Mouse (Mus musculus): ENCODE measurements around the gene 1600014C23Rik. TPM values are rescaled to one million over a fixed set of nuclear protein-coding genes. Genes with fewer than 3 reads are reported as not detected.

The 1600014C23Rik gene
- not detected in 2 replicates for polyA plus RNA-seq (2015; fragmentation: Nextera tagmentation; extraction: Ambion mirVana)

DNA sequence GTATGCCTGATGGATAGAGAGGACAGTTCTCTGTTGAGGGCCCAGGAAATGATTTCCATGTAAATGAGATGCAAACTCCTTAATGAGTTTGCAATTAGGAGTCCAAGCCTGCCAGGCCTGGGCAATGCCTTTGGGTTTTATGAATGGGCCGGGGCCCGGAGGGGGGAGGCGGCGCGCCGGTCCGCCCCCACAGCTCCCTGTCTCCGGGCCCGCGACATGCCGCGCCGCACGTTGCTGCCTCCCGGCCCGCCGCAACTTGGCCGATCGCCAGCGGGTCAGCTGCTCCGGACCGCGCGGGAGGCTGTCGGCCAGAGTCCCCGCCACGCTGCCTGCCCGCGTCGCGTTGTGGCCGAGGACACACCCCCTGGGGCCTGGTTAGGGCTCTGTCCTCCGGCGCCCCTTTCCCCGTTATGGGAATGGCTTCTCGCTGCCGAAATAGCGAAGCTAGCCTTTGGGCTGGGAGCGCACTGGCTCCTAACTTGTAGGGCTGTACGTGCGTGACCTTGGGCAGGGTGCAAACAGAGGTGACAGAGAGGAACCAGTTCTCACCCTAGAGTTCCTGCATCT is at the start of gene 1600014C23Rik:
TSS of gene 1600014C23Rik (minus strand) at position 110 of the 567 bp plus-strand sequence.

DNA sequence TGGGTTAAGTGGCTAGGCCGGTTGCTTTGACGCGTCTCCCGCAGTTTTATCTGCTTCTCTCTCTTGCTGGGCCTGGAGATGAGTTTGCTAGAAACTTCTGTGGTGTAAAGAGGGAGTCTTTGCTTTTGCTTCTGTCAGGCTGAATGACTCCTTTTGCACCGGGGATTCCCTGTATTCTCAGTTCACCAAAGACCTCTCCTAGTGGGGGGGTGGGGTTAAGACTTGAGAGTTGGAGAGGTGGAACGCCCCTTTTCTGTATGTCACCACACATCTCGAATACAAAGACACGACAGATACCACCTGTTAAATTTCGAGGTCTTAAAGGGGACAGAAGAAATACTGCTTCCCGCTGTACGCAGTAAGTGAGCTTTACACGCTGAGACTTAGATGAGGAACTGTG is 46.9 kb downstream of the 1600014C23Rik start, which contains the start of gene Tmem63b:
TSS of gene Tmem63b (minus strand) at position 190 of the 400 bp plus-strand sequence.

DNA sequence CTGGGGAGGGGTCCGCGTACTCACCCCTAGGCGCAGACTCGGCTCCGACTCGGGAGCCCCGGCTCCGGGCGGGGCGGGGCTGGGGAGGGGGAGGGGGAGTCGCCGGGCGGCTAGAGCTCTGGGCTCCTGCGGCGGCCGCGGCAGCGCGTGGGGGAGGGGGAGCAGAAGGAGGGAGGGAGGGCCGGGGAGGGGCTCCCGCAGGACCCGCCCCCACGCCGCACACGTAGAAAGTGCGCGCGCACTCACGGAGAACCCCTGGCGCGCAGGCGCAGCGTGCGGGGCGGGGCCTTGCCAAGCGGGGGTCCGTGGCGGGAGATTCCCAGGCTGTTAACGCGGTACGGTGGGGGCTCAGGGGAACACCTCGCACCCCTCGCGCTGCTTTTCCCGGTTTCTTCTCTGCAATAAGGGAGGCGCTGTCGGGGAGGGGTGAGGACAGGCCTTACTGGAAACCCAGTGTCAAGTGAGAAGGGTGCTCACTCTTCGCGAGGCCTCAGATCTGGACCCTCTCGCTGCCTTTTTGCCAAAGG is 47.5 kb downstream of the 1600014C23Rik start, which contains the start of gene Mrpl14:
TSS of gene Mrpl14 (plus strand) at position 230 of the 527 bp plus-strand sequence.

Other genes starting within 250 kb of the 1600014C23Rik start
- 7.2 and 7.8 TPM in 2 replicates for gene Aars2, start 227.0 kb downstream of the 1600014C23Rik start, polyA plus RNA-seq (2015; fragmentation: Nextera tagmentation; extraction: Ambion mirVana)
- not detected in 2 replicates for gene Tcte1, start 210.4 kb downstream of the 1600014C23Rik start, polyA plus RNA-seq (2015; fragmentation: Nextera tagmentation; extraction: Ambion mirVana)
- gene Tmem151b, start 184.2 kb downstream of the 1600014C23Rik start, polyA plus RNA-seq (2015; fragmentation: Nextera tagmentation; extraction: Ambion mirVana) = 0.05 and 0.06 TPM in 2 replicates
- 2.5 and 2.8 TPM in 2 replicates for gene Nfkbie, start 178.1 kb downstream of the 1600014C23Rik start, polyA plus RNA-seq (2015; fragmentation: Nextera tagmentation; extraction: Ambion mirVana)
- gene Slc35b2, start 170.0 kb downstream of the 1600014C23Rik start, polyA plus RNA-seq (2015; fragmentation: Nextera tagmentation; extraction: Ambion mirVana) = 66.6 and 73.4 TPM in 2 replicates
- gene Hsp90ab1, start 160.6 kb downstream of the 1600014C23Rik start, polyA plus RNA-seq (2015; fragmentation: Nextera tagmentation; extraction: Ambion mirVana) = 712 and 744 TPM in 2 replicates
- gene Slc29a1, start 134.2 kb downstream of the 1600014C23Rik start, polyA plus RNA-seq (2015; fragmentation: Nextera tagmentation; extraction: Ambion mirVana) = 133 and 148 TPM in 2 replicates
- 75.3 and 79.2 TPM in 2 replicates for gene Mymx, start 131.7 kb downstream of the 1600014C23Rik start, polyA plus RNA-seq (2015; fragmentation: Nextera tagmentation; extraction: Ambion mirVana)
- 0.06 TPM in 1 of 2 replicates, not detected in the other for gene Capn11, start 74.5 kb downstream of the 1600014C23Rik start, polyA plus RNA-seq (2015; fragmentation: Nextera tagmentation; extraction: Ambion mirVana)
- gene Mrpl14, start 47.5 kb downstream of the 1600014C23Rik start, polyA plus RNA-seq (2015; fragmentation: Nextera tagmentation; extraction: Ambion mirVana) = 128 and 135 TPM in 2 replicates
- 19.8 and 21.0 TPM in 2 replicates for gene Tmem63b, start 46.9 kb downstream of the 1600014C23Rik start, polyA plus RNA-seq (2015; fragmentation: Nextera tagmentation; extraction: Ambion mirVana)

Measured in skeletal muscle tissue, postnatal 0 days (tissue).